Mouse (Mus musculus) G1E-ER4 (cell line): ENCODE measurements around the gene Pon3. TPM values are rescaled to one million over a fixed set of nuclear protein-coding genes. Genes with fewer than 3 reads are reported as not detected.

Experiments
- GATA1 ChIP-seq: IDR thresholded peaks from one replicate; pipeline ENCODE4 v1.8.0; 2012; ENCODE audit warnings: low read length, inconsistent platforms
- polyA plus RNA-seq: library from polyadenylated mRNA; stranded (reverse); fragments of >175 nt; gene quantifications from 2 replicates; pipeline ENCODE4 v1.2.3, GENCODE M21; 2012

The Pon3 gene
- polyA plus RNA-seq, result 0.97 and 1.6 TPM in 2 replicates

DNA sequence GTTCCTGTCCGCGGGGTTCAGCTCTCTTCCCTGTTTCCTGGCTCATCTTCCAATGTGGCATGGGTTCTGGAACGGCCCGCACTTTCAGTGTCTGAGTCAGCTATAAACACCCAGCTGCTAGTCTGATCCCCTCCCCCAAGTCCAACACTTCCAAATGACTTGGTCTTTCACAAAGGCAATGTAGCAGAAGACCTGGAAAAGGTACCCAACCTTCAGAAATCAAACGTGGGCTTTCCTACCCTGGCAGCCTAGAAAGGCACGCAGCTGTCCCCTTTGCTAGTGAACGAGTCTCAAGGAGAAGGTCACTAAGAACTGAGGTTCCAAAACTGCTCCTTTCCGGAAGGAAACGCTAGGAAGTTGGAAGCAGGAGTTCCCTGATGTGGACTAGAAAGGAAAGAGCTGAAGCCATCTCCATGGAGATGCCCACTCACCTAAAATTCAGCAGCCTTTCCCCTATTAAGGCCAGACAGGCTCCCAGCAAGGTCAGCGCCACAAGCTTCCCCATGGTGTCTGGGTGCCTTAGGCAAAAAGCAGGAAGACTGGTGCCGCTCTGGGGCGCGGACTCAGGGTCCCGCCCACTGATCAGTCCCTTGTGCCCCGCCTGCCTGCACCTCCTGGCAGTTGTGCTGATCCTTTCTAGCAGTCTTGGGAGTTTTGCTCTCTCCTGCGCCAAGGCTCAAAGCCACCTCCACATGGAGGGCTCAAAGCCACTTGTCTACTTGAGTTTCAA lies at the start of gene Pon3:
Gene Pon3, minus strand, starts transcription at position 565 of the 730 bp plus-strand sequence.
- no peak for TF ChIP-seq GATA1

DNA sequence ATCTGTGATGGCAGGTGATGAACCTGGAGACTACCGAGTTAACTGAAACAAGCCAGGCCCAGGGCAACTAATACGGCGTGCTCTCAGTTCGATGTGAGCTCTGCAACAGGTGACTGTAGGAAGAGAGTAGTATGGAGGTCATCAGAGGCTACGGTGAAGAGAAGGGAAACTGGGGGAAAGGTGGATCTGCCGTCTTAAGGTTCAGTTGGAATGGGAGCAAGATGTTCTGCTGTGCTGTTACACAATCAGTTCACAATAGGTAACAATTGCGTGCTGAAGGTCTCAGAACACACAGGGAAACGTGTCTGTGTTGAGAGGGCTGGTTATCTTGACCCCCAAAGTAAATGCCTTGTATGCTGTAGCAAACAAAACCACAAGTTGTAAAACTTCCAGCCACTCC lies 48.9 kb upstream of the Pon3 start:
- no peak for TF ChIP-seq GATA1

DNA sequence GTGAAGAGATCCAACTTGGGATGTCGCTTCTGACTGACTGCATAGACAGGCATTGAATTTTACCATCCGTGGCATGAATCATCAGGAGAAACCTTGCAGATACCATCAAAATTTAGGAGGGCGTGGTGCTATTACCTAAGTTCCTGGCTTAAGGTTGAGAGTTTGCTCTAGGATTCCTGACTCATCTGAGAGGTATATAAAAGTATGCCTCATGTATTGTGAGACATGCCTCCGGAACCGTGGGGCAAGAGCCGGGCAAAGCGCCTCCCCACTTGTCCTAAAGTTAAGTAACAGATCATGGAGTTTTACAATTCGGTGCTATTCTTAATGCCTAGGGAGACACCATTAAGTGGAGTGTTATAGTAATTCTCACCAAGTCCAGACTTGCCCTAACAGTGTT lies 44.5 kb upstream of the Pon3 start:
- TF ChIP-seq GATA1, result no peak

DNA sequence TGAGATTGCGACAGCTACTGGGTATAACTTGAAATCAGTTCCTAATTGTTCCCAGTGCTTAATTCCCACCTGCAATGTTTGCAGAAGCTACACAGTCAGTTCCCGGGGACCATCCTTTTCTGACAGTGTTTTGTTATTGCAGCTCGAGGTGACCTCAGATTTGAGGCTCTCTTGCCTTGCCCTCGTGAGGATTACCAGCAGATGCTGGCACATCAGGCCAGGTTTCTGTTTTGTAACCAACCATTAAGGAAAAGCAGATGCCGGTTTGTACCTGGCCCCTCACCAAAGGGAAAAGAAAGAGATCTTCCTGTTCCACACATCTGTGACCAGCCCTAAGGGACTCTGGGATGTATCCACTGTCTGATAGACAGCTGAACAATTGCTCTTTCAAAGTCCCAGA lies 43.5 kb upstream of the Pon3 start:
- TF ChIP-seq GATA1, result no peak

DNA sequence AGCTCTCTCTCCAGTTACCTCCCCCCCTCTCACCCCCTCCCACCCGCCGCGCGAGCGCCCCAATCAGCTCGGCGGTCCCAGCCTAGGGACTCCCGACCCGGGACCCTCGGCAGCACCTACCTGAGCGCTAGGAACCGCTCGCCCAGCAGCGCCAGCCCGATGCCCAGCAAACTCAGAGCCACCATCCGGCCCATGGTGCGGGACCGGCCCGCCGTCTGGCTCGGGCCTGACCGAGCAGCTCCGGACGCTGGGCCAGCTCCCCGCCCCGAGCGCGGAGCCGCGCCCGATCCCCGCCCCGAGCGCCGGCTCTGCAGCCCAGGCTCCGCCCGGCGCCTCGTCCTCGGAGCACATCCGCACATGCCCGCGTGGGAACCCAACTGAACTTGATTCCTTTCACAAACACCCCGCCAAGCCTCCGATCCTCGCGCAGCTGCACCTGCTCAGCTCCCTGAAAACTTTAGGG lies 42.0 kb upstream of the Pon3 start, which contains the start of gene Pon2:
Gene Pon2, minus strand, starts transcription at position 364 of the 463 bp plus-strand sequence.
- TF ChIP-seq GATA1, result no peak

DNA sequence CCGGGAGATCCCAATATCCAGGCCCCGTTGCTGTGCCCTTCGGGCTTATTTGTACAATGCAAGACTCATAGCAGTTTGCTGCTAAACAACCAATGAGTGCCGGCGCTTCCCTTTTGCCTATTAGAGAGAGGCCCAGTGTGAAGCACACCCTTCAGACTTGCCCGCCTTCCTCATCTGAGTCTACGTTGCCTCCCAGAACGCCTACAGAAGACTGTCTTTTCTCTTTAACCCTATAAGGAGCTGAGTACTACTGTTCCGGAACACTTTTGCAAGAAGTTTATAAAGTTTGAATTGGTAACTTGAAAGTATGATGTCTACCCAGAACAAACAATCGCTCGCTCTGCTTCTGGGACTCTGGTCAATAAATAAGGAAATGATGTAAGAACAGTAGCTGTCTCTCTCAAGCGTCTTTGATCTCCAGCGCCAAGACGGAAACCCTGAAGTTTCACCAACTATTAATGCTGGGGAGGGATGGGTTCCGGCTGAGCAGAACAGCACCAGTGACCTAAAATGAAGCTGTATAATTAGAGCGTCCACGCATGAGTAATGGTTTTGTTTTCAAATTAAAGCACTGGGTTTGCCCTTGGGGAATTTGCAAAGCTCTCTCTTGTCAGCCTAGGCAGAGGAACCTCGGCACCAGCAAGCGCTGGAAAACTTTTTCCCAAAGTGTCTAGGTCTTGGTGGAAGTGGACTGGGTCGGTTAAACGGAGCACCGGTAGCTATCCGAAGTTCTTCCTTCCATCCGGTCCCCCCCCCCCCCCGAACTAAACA lies 41.4 kb upstream of the Pon3 start:
- TF ChIP-seq GATA1, result no peak

DNA sequence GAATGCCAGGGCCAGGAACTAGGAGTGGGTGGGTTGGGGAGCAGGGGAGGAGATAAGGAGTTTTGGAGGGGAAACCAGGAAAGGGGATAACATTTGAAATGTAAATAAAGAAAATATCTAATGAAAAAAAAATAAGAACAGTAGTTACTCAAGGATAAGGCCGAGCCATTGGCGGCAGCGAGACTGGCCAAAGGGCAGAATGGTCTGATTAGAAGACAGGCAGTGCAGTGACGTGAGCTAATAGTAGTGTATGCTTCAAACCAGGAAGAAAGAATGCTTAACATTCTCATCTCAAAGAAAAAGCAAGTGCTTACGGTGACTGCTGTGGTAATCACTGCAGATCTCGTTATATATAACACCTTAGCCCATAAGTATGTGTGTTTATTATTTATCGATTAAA lies 40.0 kb upstream of the Pon3 start:
- TF ChIP-seq GATA1, result no peak

DNA sequence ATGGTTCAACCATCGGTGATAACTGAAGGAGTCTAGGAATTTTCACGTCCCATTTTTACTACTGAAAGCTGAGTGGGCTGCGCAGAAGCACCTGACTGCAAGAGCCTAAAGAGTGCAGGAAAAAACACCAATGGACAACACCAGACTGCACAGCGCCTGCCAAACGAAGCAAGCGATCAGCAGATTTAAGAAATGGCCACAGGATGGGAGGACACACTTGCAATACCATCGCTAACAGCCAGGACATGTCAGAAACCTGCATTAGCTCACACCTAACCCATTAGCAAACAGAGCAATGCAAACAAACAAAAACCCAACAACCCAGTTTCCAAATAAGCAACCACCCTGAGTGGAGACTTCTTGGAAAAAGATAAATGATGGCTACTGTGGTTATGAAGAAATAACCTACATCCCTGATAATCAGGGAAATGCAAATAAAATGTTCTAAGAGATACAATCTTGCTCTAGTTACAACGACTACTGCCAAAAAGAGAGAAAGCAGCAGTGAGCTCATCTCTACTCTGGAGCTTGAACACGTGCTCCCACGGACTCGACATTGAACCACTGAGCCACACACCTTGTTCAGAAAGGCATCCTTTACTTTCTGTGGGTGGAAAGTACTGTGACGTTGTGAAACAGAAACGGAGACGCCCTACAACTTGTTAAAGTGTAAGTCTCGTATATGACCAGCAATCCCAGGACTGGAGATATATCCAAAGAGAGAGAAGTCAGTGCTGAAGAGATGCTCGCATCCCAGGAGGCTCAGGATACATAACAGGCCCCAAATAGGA lies 38.8 kb upstream of the Pon3 start:
- TF ChIP-seq GATA1, result no peak

DNA sequence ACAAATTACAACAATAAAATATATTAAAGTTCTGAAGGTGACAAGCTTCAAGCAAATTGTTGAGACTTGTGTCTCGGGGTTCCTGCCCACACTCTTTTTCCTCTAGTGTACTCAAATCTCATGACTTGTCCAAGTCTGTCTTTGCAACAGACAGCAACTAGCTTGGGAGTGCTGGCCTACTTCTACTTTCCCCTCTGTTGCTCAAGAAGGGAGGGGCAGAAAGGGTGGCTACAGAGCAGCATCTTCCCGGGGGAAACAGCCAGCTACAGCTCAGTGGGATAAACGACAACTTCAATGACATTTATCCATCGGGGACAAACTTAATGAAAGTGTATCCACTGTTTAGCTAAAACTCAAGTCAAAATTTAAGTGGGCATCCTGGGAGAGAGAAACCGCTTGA lies 36.8 kb upstream of the Pon3 start:
- TF ChIP-seq GATA1, result no peak

DNA sequence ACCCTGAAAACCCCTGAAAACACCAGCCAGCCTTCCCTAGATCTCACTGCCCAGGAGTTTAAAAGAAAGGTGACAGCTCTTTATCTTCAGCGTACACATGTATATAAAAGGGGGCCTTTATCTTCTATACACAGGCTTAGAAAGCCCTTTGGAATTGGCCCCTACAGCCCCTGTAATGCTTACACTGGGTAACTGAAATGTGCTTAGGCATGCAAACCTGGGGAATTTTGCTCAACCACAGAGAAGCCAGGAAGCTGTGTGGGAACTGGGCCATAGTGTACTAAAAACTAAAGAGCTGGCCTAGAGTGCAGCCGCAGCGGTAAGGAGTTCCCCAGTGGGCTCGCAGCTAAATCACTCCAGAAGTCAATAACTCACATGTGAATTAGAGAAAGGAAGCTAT lies 35.4 kb upstream of the Pon3 start:
- TF ChIP-seq GATA1, result peak; percentile 17

DNA sequence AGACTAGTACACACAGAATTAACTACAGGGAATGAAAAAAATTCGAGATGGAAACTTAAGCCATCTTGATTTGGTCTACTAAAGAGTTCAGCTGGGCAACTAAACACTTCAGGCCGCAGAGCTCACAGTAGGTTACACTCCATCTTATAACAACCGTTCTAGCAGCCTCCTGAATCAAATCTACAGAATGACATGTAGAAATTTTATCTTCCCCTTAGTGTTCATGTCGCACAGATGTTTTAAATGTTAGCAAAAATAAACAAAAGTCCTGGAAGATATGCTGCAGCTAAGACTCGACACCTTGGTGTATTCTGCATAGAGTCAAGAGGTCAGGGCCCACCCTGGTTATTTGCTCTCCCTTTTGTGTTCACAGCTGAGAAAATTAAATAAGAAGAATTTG lies 31.8 kb upstream of the Pon3 start:
- no peak for TF ChIP-seq GATA1

DNA sequence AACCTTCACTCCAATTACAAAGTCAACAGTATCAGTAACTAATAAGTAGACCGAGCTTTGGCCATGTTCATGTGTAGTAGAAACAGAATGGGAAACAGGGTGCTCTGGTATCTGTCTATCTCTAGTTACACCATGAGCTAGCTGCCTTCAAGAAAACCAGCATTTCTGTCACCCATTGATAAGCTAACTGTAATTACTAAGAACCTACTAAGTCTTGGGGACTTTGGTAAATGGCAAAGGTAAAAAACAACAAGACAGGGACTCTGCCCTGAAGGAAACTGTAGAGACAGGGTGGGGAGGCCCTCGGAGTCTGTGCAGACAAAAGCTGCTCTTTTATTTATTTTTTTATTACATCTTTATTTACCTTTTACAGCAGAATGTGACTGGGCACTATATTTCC lies 31.3 kb upstream of the Pon3 start:
- no peak for TF ChIP-seq GATA1

DNA sequence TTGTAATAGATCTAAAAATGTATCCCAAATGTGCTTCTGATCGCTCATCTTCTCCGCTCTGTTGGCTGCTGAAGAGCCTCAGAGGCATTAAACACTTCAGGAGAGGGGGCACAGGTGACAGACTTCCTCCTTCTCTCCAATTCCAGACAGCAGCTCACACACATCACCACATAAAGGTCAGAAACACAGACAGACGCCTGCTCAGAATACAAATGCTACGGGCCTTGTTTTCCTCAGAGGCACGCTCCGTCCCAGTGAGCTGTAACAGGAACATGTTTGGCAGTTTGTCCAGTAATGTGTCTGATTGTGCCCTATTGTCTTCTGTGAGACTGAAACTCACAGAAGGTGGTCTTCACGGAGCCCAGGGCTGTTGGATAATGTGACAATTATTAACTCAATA lies 26.3 kb upstream of the Pon3 start:
- TF ChIP-seq GATA1, result no peak

DNA sequence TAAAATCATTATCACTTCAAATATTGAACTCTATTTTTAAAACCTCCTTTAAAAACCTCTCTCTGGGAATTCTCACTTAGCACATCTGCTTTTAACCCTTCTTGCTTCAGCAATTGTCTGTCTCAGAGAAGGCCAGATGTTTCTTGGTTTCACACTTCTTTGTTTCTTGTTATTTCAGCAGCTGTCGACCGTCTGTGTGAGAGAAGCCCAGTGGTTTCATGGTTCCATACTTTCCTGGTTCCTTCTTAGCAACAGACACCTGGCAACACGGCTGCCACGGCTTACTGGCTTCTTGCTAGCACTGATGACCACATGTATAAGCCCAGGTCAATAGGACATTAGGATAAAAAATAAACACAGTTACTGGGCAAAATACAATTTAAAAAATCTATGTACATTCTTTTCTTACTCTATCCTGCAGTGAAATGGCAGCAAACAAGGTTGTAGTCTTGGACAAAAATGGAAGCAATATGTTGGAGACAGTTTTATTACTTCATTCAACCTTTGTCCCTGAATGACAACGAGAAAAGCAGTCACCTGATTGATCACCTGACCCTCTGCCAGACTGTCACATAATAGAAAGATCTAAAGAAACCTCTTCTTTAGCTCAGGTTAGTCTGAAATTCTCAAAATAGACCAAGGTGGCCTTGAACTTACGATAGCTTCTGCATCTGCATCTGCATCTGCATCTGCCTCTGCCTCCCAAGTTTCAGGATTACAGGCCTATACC lies 24.7 kb upstream of the Pon3 start:
- no peak for TF ChIP-seq GATA1

DNA sequence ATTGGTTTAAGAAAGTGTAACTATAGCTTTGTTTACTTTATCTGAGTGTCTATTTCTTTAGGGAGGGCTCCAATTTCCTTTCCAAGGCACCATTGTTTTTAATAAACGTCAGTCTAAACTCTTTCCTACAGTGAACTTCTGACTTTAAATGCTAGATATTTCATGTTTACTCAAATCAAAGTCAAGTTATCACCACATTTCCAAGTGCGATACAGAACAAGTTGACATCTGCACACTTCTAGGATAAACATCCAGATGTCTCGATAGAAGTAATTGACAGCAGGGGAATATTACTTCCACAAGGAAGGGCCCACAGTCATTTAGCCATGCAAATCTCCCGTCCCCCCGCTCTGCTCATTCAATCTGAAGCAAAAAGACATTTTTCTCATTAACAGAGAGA lies 21.9 kb upstream of the Pon3 start:
- TF ChIP-seq GATA1, result no peak
